Mouse (Mus musculus): ENCODE measurements around the gene Pikfyve. TPM values are rescaled to one million over a fixed set of nuclear protein-coding genes. Genes with fewer than 3 reads are reported as not detected.
A peak's percentile ranks its signal among the peaks of the same experiment; 100 is the strongest.

Gene Pikfyve
- polyA plus RNA-seq, 1 experiment from 2014 or later: 5.5 TPM

GRCm38 (mm10) chr1:65167496-65167895 lies 19.0 kb upstream of the Pikfyve start:
- ATAC-seq (replicated peaks; ENCODE audit: extremely low read depth, insufficient read depth, low FRiP score): no peak
- H3K9ac ChIP-seq (ENCODE audit: low read length): no peak overlapping the region
- 92% methylated on average over 1 of the region's 1 CpGs for WGBS

GRCm38 (mm10) chr1:65169536-65169935 lies 16.9 kb upstream of the Pikfyve start:
- WGBS: 90% methylated on average over 7 of the region's 7 CpGs
- no peak overlapping the region for H3K4me2 ChIP-seq (ENCODE audit: low read depth, low read length)
- H3K4me3 ChIP-seq (ENCODE audit: low read length): no peak overlapping the region
- no peaks in the 10 kb centered on the region for H3K27me3 ChIP-seq (ENCODE audit: control insufficient read depth, insufficient read depth, low read length)
- no peaks in the 10 kb centered on the region for H3K9me3 ChIP-seq (replicated peaks; ENCODE audit: control insufficient read depth, low read length)
- no peak overlapping the region for H3K9ac ChIP-seq (ENCODE audit: low read length)
- H3K27ac ChIP-seq (ENCODE audit: low read length): no peak overlapping the region
- no peaks in the 10 kb centered on the region for H3K4me1 ChIP-seq (ENCODE audit: control insufficient read depth, insufficient read depth, low read length)
- no peak for ATAC-seq (replicated peaks; ENCODE audit: extremely low read depth, insufficient read depth, low FRiP score)
- peaks cover 55% of the 10 kb centered on the region for H3K36me3 ChIP-seq (ENCODE audit: control insufficient read depth, insufficient read depth)

More at GRCm38 (mm10) chr1:65167496-65167895, 19.0 kb upstream of the Pikfyve start:
- Histone ChIP-seq H3K9me3 (replicated peaks; ENCODE audit: control insufficient read depth, low read length) (no peaks in the 10 kb centered on the region), H3K36me3 (ENCODE audit: control insufficient read depth, insufficient read depth) (peaks cover 64% of the 10 kb centered on the region), H3K4me3 (ENCODE audit: low read length) (no peak overlapping the region), H3K27ac (ENCODE audit: low read length) (no peak overlapping the region), H3K4me2 (ENCODE audit: low read depth, low read length) (no peak overlapping the region), H3K4me1 (ENCODE audit: control insufficient read depth, insufficient read depth, low read length) (no peaks in the 10 kb centered on the region), H3K27me3 (ENCODE audit: control insufficient read depth, insufficient read depth, low read length) (no peaks in the 10 kb centered on the region)

- no peak overlapping the region for H3K4me3 ChIP-seq (ENCODE audit: low read length)
- H3K27ac ChIP-seq (ENCODE audit: low read length): no peak overlapping the region
- peaks cover 54% of the 10 kb centered on the region for H3K36me3 ChIP-seq (ENCODE audit: control insufficient read depth, insufficient read depth)
- H3K27me3 ChIP-seq (ENCODE audit: control insufficient read depth, insufficient read depth, low read length): no peaks in the 10 kb centered on the region
- no peak overlapping the region for H3K4me2 ChIP-seq (ENCODE audit: low read depth, low read length)
- no peaks in the 10 kb centered on the region for H3K9me3 ChIP-seq (replicated peaks; ENCODE audit: control insufficient read depth, low read length)
- ATAC-seq (replicated peaks; ENCODE audit: extremely low read depth, insufficient read depth, low FRiP score): no peak
- H3K9ac ChIP-seq (ENCODE audit: low read length): no peak overlapping the region
- WGBS: 79% methylated on average over 5 of the region's 5 CpGs
- H3K4me1 ChIP-seq (ENCODE audit: control insufficient read depth, insufficient read depth, low read length): no peaks in the 10 kb centered on the region
Observed at GRCm38 (mm10) chr1:65169947-65170346, 16.5 kb upstream of the Pikfyve start.

GRCm38 (mm10) chr1:65171579-65171978 lies 14.9 kb upstream of the Pikfyve start:
- Histone ChIP-seq H3K27ac (ENCODE audit: low read length) (no peak overlapping the region), H3K36me3 (ENCODE audit: control insufficient read depth, insufficient read depth) (peaks cover 42% of the 10 kb centered on the region), H3K27me3 (ENCODE audit: control insufficient read depth, insufficient read depth, low read length) (no peaks in the 10 kb centered on the region), H3K4me3 (ENCODE audit: low read length) (no peak overlapping the region), H3K9me3 (replicated peaks; ENCODE audit: control insufficient read depth, low read length) (no peaks in the 10 kb centered on the region), H3K4me1 (ENCODE audit: control insufficient read depth, insufficient read depth, low read length) (peaks cover 4% of the 10 kb centered on the region; the same call in 1 of the 2 replicates), H3K4me2 (ENCODE audit: low read depth, low read length) (no peak overlapping the region), H3K9ac (ENCODE audit: low read length) (no peak overlapping the region)
- WGBS: 86% methylated on average over 4 of the region's 4 CpGs
- ATAC-seq (replicated peaks; ENCODE audit: extremely low read depth, insufficient read depth, low FRiP score): no peak

- ATAC-seq (replicated peaks; ENCODE audit: extremely low read depth, insufficient read depth, low FRiP score): no peak
- H3K27ac ChIP-seq (ENCODE audit: low read length): no peak overlapping the region
- 89% methylated on average over 2 of the region's 2 CpGs for WGBS
Observed at GRCm38 (mm10) chr1:65173716-65174115, 12.8 kb upstream of the Pikfyve start.

GRCm38 (mm10) chr1:65176171-65176570 lies 10.3 kb upstream of the Pikfyve start:
- no peak overlapping the region for H3K27ac ChIP-seq (ENCODE audit: low read length)
- no peak for ATAC-seq (replicated peaks; ENCODE audit: extremely low read depth, insufficient read depth, low FRiP score)
- H3K4me1 ChIP-seq (ENCODE audit: control insufficient read depth, insufficient read depth, low read length): peaks cover 11% of the 10 kb centered on the region
- H3K4me2 ChIP-seq (ENCODE audit: low read depth, low read length): no peak overlapping the region
- 68% methylated on average over 4 of the region's 4 CpGs for WGBS
- H3K9ac ChIP-seq (ENCODE audit: low read length): no peak overlapping the region
- no peaks in the 10 kb centered on the region for H3K9me3 ChIP-seq (replicated peaks; ENCODE audit: control insufficient read depth, low read length)
- H3K36me3 ChIP-seq (ENCODE audit: control insufficient read depth, insufficient read depth): peaks cover 10% of the 10 kb centered on the region; the same call in 1 of the 2 replicates
- H3K4me3 ChIP-seq (ENCODE audit: low read length): no peak overlapping the region
- H3K27me3 ChIP-seq (ENCODE audit: control insufficient read depth, insufficient read depth, low read length): no peaks in the 10 kb centered on the region

More at GRCm38 (mm10) chr1:65173716-65174115, 12.8 kb upstream of the Pikfyve start:
- Histone ChIP-seq H3K4me3 (ENCODE audit: low read length) (no peak overlapping the region), H3K9me3 (replicated peaks; ENCODE audit: control insufficient read depth, low read length) (no peaks in the 10 kb centered on the region), H3K36me3 (ENCODE audit: control insufficient read depth, insufficient read depth) (peaks cover 26% of the 10 kb centered on the region), H3K4me1 (ENCODE audit: control insufficient read depth, insufficient read depth, low read length) (peaks cover 11% of the 10 kb centered on the region), H3K9ac (ENCODE audit: low read length) (no peak overlapping the region), H3K27me3 (ENCODE audit: control insufficient read depth, insufficient read depth, low read length) (no peaks in the 10 kb centered on the region), H3K4me2 (ENCODE audit: low read depth, low read length) (no peak overlapping the region)

GRCm38 (mm10) chr1:65176912-65177311 lies 9.6 kb upstream of the Pikfyve start:
- ATAC-seq (replicated peaks; ENCODE audit: extremely low read depth, insufficient read depth, low FRiP score): no peak
- Histone ChIP-seq H3K9ac (ENCODE audit: low read length) (no peak overlapping the region), H3K36me3 (ENCODE audit: control insufficient read depth, insufficient read depth) (peaks cover 7% of the 10 kb centered on the region; the same call in 1 of the 2 replicates), H3K4me1 (ENCODE audit: control insufficient read depth, insufficient read depth, low read length) (peaks cover 11% of the 10 kb centered on the region), H3K27me3 (ENCODE audit: control insufficient read depth, insufficient read depth, low read length) (no peaks in the 10 kb centered on the region), H3K4me2 (ENCODE audit: low read depth, low read length) (no peak overlapping the region), H3K4me3 (ENCODE audit: low read length) (no peak overlapping the region), H3K27ac (ENCODE audit: low read length) (no peak overlapping the region), H3K9me3 (replicated peaks; ENCODE audit: control insufficient read depth, low read length) (no peaks in the 10 kb centered on the region)
- WGBS: 62% methylated on average over 5 of the region's 5 CpGs

GRCm38 (mm10) chr1:65177452-65177851 lies 9.0 kb upstream of the Pikfyve start:
- Histone ChIP-seq H3K4me1 (ENCODE audit: control insufficient read depth, insufficient read depth, low read length) (peaks cover 11% of the 10 kb centered on the region), H3K36me3 (ENCODE audit: control insufficient read depth, insufficient read depth) (peaks cover 7% of the 10 kb centered on the region; the same call in 1 of the 2 replicates), H3K9me3 (replicated peaks; ENCODE audit: control insufficient read depth, low read length) (no peaks in the 10 kb centered on the region), H3K9ac (ENCODE audit: low read length) (peak overlapping the region; percentile 74), H3K4me2 (ENCODE audit: low read depth, low read length) (peak overlapping the region; percentile 85), H3K27me3 (ENCODE audit: control insufficient read depth, insufficient read depth, low read length) (no peaks in the 10 kb centered on the region), H3K27ac (ENCODE audit: low read length) (peak overlapping the region; percentile 97), H3K4me3 (ENCODE audit: low read length) (peak overlapping the region; percentile 83)
- ATAC-seq (replicated peaks; ENCODE audit: extremely low read depth, insufficient read depth, low FRiP score): no peak
- WGBS: 40% methylated on average over 3 of the region's 3 CpGs

GRCm38 (mm10) chr1:65178126-65178901 lies 8.2 kb upstream of the Pikfyve start:
- ATAC-seq (replicated peaks; ENCODE audit: extremely low read depth, insufficient read depth, low FRiP score): peak; percentile 85
- Histone ChIP-seq H3K27me3 (ENCODE audit: control insufficient read depth, insufficient read depth, low read length) (no peaks in the 10 kb centered on the region), H3K9me3 (replicated peaks; ENCODE audit: control insufficient read depth, low read length) (no peaks in the 10 kb centered on the region), H3K27ac (ENCODE audit: low read length) (peak overlapping the region; percentile 97), H3K4me2 (ENCODE audit: low read depth, low read length) (peak overlapping the region; percentile 85), H3K9ac (ENCODE audit: low read length) (peak overlapping the region; percentile 83), H3K4me1 (ENCODE audit: control insufficient read depth, insufficient read depth, low read length) (peaks cover 11% of the 10 kb centered on the region), H3K36me3 (ENCODE audit: control insufficient read depth, insufficient read depth) (peaks cover 5% of the 10 kb centered on the region; the same call in 1 of the 2 replicates), H3K4me3 (ENCODE audit: low read length) (peak overlapping the region; percentile 83)
- 4% methylated on average over 27 of the region's 27 CpGs for WGBS

Measured in heart, embryonic 16.5 days (tissue).